Mouse (Mus musculus) heart, embryonic 14.5 days (tissue): ENCODE results near the gene Fmnl2. TPM values are rescaled to one million over a fixed set of nuclear protein-coding genes. Genes with fewer than 3 reads are reported as not detected.

Experiments
- ATAC-seq: fragments of 200-750 bp; cut with Nextera tagmentation; 2 replicates; pipeline ENCODE4 v1.8.0; 2017; ENCODE audit warnings: low read depth, moderate TSS enrichment; ENCODE audit not compliant: insufficient number of reproducible peaks, insufficient read depth, low FRiP score
- H3K27ac ChIP-seq, 2 experiments: fragments of 200-500 bp in 1 of 2; fragments of 300-500 bp in 1 of 2; sonication (generic) in 1 of 2; replicated peaks in 1 of 2; 2 replicates each; pipeline ENCODE4 v1.5.1; 2012 to 2014; ENCODE audit warnings: low read depth in 2 of 2, low read length in 2 of 2, control low read depth in 1 of 2, mild to moderate bottlenecking in 1 of 2, mixed read lengths in 1 of 2; ENCODE audit not compliant: control insufficient read depth in 1 of 2, insufficient read depth in 1 of 2
- H3K27me3 ChIP-seq: fragments of 300-500 bp; sonication (generic); 2 replicates; pipeline ENCODE4 v1.6.1; 2014; ENCODE audit warnings: mild to moderate bottlenecking, low read length, control low read depth; ENCODE audit not compliant: control insufficient read depth, insufficient read depth
- H3K36me3 ChIP-seq: fragments of 300-500 bp; sonication (generic); 2 replicates; pipeline ENCODE4 v1.6.1; 2014; ENCODE audit warnings: mild to moderate bottlenecking, control low read depth, low read length, mixed read lengths; ENCODE audit not compliant: control insufficient read depth, insufficient read depth
- H3K4me1 ChIP-seq, 2 experiments: fragments of 200-500 bp in 1 of 2; fragments of 300-500 bp in 1 of 2; sonication (generic) in 1 of 2; 2 replicates each; pipeline ENCODE4 v1.6.1; 2012 to 2014; ENCODE audit warnings: low read length in 2 of 2, control low read depth in 1 of 2, mixed read lengths in 1 of 2; ENCODE audit not compliant: control insufficient read depth in 2 of 2, insufficient read depth in 2 of 2
- H3K4me2 ChIP-seq: fragments of 300-500 bp; sonication (generic); 2 replicates; pipeline ENCODE4 v1.6.1; 2014; ENCODE audit warnings: mild to moderate bottlenecking, low read length
- H3K4me3 ChIP-seq, 2 experiments: fragments of 200-500 bp in 1 of 2; fragments of 300-500 bp in 1 of 2; sonication (generic) in 1 of 2; 2 replicates each; pipeline ENCODE4 v1.5.1; 2012 to 2014; ENCODE audit warnings: low read length in 2 of 2, mild to moderate bottlenecking in 2 of 2, control low read depth in 1 of 2, low read depth in 1 of 2, moderate library complexity in 1 of 2; ENCODE audit not compliant: control insufficient read depth in 1 of 2, insufficient read depth in 1 of 2
- H3K9ac ChIP-seq: fragments of 300-500 bp; sonication (generic); 2 replicates; pipeline ENCODE4 v1.6.1; 2014; ENCODE audit warnings: mild to moderate bottlenecking, low read length
- H3K9me3 ChIP-seq: fragments of 300-500 bp; sonication (generic); 2 replicates; pipeline ENCODE4 v1.6.1; 2016; ENCODE audit warnings: low read length, control low read depth; ENCODE audit not compliant: control insufficient read depth
- WGBS: fragments of 180-500 bp; shearing (Covaris S2); extraction: QIAGEN DNeasy Blood & Tissue Kit; methylation state at CpG from one replicate; pipeline ENCODE4 v1.1.7; 2014; 5-methylcytosine and 5-hydroxymethylcytosine counted together
- polyA plus RNA-seq: library from polyadenylated mRNA; unstranded; fragments of >200 nt; fragmentation: Nextera tagmentation; extraction: Ambion mirVana; gene quantifications from 2 replicates; pipeline ENCODE4 v1.2.1, GENCODE M21; 2014

Fmnl2 gene
- polyA plus RNA-seq, 1 experiment from 2014 or later, result 1.7 TPM

DNA sequence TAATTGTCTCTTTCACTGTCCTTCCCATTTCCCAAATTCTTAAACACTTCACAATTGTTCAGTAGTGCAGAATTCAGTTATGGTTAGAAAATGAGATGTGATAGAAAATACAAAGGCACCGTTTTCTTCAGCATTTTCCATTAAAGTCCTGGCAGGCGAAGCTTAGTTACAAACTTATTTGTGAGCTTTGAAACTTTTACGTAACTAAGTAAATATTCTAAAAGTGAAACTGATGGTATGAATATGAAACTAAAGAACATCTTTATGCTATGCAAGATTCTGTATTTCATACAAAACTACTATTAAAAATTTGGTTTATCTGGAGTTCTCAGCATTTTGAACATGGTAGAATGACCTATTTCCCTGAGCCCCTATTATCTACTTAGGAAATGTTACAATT, 321.3 kb downstream of the Fmnl2 start:
- WGBS, result 84% methylated on average over 3 of the region's 3 CpGs
- Histone ChIP-seq H3K27ac (no peak overlapping the region), H3K9me3 (no peaks in the 10 kb centered on the region), H3K4me1 (peaks cover 2 to 6% of the 10 kb centered on the region in 2 experiments; a peak in 2 of 4 replicates), H3K4me2 (no peak overlapping the region), H3K36me3 (peaks cover 26% of the 10 kb centered on the region), H3K27me3 (no peaks in the 10 kb centered on the region), H3K9ac (no peak overlapping the region), H3K4me3 (no peak overlapping the region)
- no peak for ATAC-seq

DNA sequence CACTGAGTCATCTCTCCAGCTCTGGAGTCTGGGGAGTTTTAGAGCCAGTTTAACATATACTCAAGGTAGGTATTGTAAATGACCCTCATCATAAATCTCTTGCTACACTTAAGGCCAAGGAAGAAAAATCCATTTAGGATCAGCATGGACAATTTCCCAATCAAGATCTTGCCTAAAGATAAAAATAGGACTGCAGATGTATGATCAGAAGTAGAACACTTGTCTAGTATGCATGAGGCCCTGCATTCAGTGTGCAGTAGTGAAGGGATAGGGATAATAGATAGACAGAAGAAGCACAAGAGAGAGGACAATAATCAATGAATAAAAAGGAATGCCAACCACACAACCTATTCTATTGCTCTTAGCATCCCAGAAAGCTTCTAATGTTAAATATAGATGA, 322.2 kb downstream of the Fmnl2 start:
- H3K27me3 ChIP-seq, result no peaks in the 10 kb centered on the region
- ATAC-seq, result no peak
- peaks cover 22% of the 10 kb centered on the region for H3K36me3 ChIP-seq
- no peaks in the 10 kb centered on the region for H3K9me3 ChIP-seq
- no peak overlapping the region for H3K4me3 ChIP-seq
- no peak overlapping the region for H3K4me2 ChIP-seq
- H3K4me1 ChIP-seq, result peaks cover 2 to 6% of the 10 kb centered on the region in 2 experiments; a peak in 2 of 4 replicates
- no peak overlapping the region for H3K27ac ChIP-seq
- H3K9ac ChIP-seq, result no peak overlapping the region

Other genes starting within 250 kb of the Fmnl2 start
- gene Cacnb4, start 181.0 kb upstream of the Fmnl2 start, polyA plus RNA-seq, result 0.43 and 0.49 TPM in 2 replicates
- 32.0 and 35.3 TPM in 2 replicates for gene Stam2, start 115.6 kb upstream of the Fmnl2 start, polyA plus RNA-seq